Mouse (Mus musculus): Measurements from ENCODE around the gene Atf6b.

- TF ChIP-seq EP300 (IDR thresholded peaks at IDR 0.05; ENCODE audit: low read depth) (no peak), CTCF (IDR thresholded peaks at IDR 0.05; ENCODE audit: low read depth) (no peak)
Observed at GRCm38 (mm10) chr17:34671151-34672066, 24.5 kb downstream of the Atf6b start.

Measured in liver, embryonic 14.5 days (tissue).